Mouse (Mus musculus) MEL (cell line): ENCODE measurements around the gene Lrrn4cl. TPM values are rescaled to one million over a fixed set of nuclear protein-coding genes. Genes with fewer than 3 reads are reported as not detected.
A peak's percentile ranks its signal among the peaks of the same experiment; 100 is the strongest.

Source experiments
- DNase-seq: peaks from one replicate; pipeline ENCODE4 v3.0.0; 2011; ENCODE audit warnings: low read depth, low spot score
- H3K27ac ChIP-seq: 2 replicates; pipeline ENCODE4 v1.5.1; 2012; ENCODE audit warnings: low read depth, mild to moderate bottlenecking, control low read depth, low read length, moderate library complexity; ENCODE audit not compliant: control insufficient read depth
- H3K27me3 ChIP-seq, 2 experiments: fragments of 150-350 bp in 1 of 2; sonication (generic) in 1 of 2; 2 replicates each; pipeline ENCODE4 v1.6.1; 2012; ENCODE audit warnings: low read length in 2 of 2, mild to moderate bottlenecking in 2 of 2, improper control_type of control experiment in 1 of 2, moderate library complexity in 1 of 2; ENCODE audit not compliant: insufficient read depth in 2 of 2, control insufficient read depth in 1 of 2
- H3K36me3 ChIP-seq, 2 experiments: 2 replicates each; pipeline ENCODE4 v1.6.1; 2012 to 2014; ENCODE audit warnings: low read length in 2 of 2, improper control_type of control experiment in 1 of 2, inconsistent platforms in 1 of 2, mild to moderate bottlenecking in 1 of 2; ENCODE audit not compliant: insufficient read depth in 2 of 2, control insufficient read depth in 1 of 2
- H3K4me1 ChIP-seq, 2 experiments: fragments of 150-350 bp in 1 of 2; sonication (generic) in 1 of 2; 2 replicates each; pipeline ENCODE4 v1.6.1; 2012; ENCODE audit warnings: low read length in 2 of 2, improper control_type of control experiment in 1 of 2, mild to moderate bottlenecking in 1 of 2; ENCODE audit not compliant: insufficient read depth in 2 of 2, control insufficient read depth in 1 of 2
- H3K4me3 ChIP-seq, 2 experiments: fragments of 150-350 bp in 1 of 2; sonication (generic) in 1 of 2; 2 replicates each; pipeline ENCODE4 v1.5.1; 2012; ENCODE audit warnings: low read depth in 2 of 2, low read length in 2 of 2, mild to moderate bottlenecking in 2 of 2, moderate library complexity in 2 of 2, control low read depth in 1 of 2, improper control_type of control experiment in 1 of 2; ENCODE audit not compliant: control insufficient read depth in 1 of 2, insufficient read depth in 1 of 2
- H3K79me2 ChIP-seq: 2 replicates; pipeline ENCODE4 v1.6.1; 2012; ENCODE audit warnings: mild to moderate bottlenecking, low read length, moderate library complexity; ENCODE audit not compliant: control insufficient read depth, poor library complexity, insufficient read depth
- H3K9ac ChIP-seq: 2 replicates; pipeline ENCODE4 v1.6.1; 2012; ENCODE audit warnings: low read depth, mild to moderate bottlenecking, control low read depth, low read length, moderate library complexity; ENCODE audit not compliant: control insufficient read depth, poor library complexity, severe bottlenecking
- H3K9me3 ChIP-seq: fragments of 150-350 bp; sonication (generic); replicated peaks from 2 replicates; pipeline ENCODE4 v1.6.1; 2012; ENCODE audit warnings: mild to moderate bottlenecking, low read length, improper control_type of control experiment, moderate library complexity; ENCODE audit not compliant: insufficient read depth
- BHLHE40 ChIP-seq: IDR thresholded peaks from 2 replicates; pipeline ENCODE4 v1.6.1; 2012; ENCODE audit warnings: low read depth, mild to moderate bottlenecking, inconsistent platforms, low read length, improper control_type of control experiment, borderline replicate concordance
- CHD2 ChIP-seq: IDR thresholded peaks from 2 replicates; pipeline ENCODE4 v1.6.1; 2011; ENCODE audit warnings: low read length, improper control_type of control experiment
- CTCF ChIP-seq, 3 experiments: IDR thresholded peaks in 2 of 3; conservative IDR thresholded peaks in 1 of 3; 2 replicates each; pipeline ENCODE4 v1.5.1; 2011 to 2012; ENCODE audit warnings: low read length in 3 of 3, low read depth in 2 of 3, mild to moderate bottlenecking in 2 of 3, improper control_type of control experiment in 1 of 3, inconsistent platforms in 1 of 3, mixed read lengths in 1 of 3, moderate library complexity in 1 of 3; ENCODE audit not compliant: control insufficient read depth in 1 of 3, insufficient read depth in 1 of 3, poor library complexity in 1 of 3, severe bottlenecking in 1 of 3
- EP300 ChIP-seq, 2 experiments: IDR thresholded peaks; 2 replicates each; pipeline ENCODE4 v1.6.1; 2011; ENCODE audit warnings: improper control_type of control experiment in 2 of 2, low read length in 2 of 2, low read depth in 1 of 2, mild to moderate bottlenecking in 1 of 2
- GABPA ChIP-seq: IDR thresholded peaks from 2 replicates; pipeline ENCODE4 v1.6.1; 2012; ENCODE audit warnings: low read depth, mild to moderate bottlenecking, inconsistent platforms, low read length, improper control_type of control experiment, moderate library complexity
- HCFC1 ChIP-seq: IDR thresholded peaks from 2 replicates; pipeline ENCODE4 v1.6.1; 2012; ENCODE audit warnings: low read depth, mild to moderate bottlenecking, inconsistent platforms, low read length, improper control_type of control experiment, moderate library complexity
- KAT2A ChIP-seq: conservative IDR thresholded peaks from 2 replicates; pipeline ENCODE4 v1.6.1; 2012; ENCODE audit warnings: low read depth, low read length, improper control_type of control experiment, inconsistent platforms
- MAX ChIP-seq: IDR thresholded peaks from 2 replicates; pipeline ENCODE4 v1.6.1; 2011; ENCODE audit warnings: low read length, improper control_type of control experiment
- MAZ ChIP-seq: IDR thresholded peaks from 2 replicates; pipeline ENCODE4 v1.6.1; 2012; ENCODE audit warnings: low read depth, mild to moderate bottlenecking, inconsistent platforms, low read length, improper control_type of control experiment
- MEF2A ChIP-seq: IDR thresholded peaks from 2 replicates; pipeline ENCODE4 v1.6.1; 2014; ENCODE audit warnings: low read depth, mild to moderate bottlenecking, inconsistent platforms, low read length, improper control_type of control experiment; ENCODE audit not compliant: poor library complexity, insufficient replicate concordance, severe bottlenecking; ENCODE audit errors: extremely low read depth
- MXI1 ChIP-seq: IDR thresholded peaks from 2 replicates; pipeline ENCODE4 v1.6.1; 2011; ENCODE audit warnings: mild to moderate bottlenecking, low read depth, low read length, improper control_type of control experiment
- MYC ChIP-seq: IDR thresholded peaks from 2 replicates; pipeline ENCODE4 v1.6.1; 2011; ENCODE audit warnings: low read depth, mild to moderate bottlenecking, low read length, improper control_type of control experiment, moderate library complexity
- NELFE ChIP-seq: IDR thresholded peaks from 2 replicates; pipeline ENCODE4 v1.6.1; 2011; ENCODE audit warnings: low read depth, low read length, improper control_type of control experiment
- NRF1 ChIP-seq: IDR thresholded peaks from 2 replicates; pipeline ENCODE4 v1.6.1; 2014; ENCODE audit warnings: low read depth, mild to moderate bottlenecking, inconsistent platforms, low read length, improper control_type of control experiment, moderate library complexity; ENCODE audit not compliant: poor library complexity, insufficient read depth, severe bottlenecking
- POLR2AphosphoS2 ChIP-seq: IDR thresholded peaks from 2 replicates; pipeline ENCODE4 v1.6.1; 2011; ENCODE audit warnings: low read length, improper control_type of control experiment
- RAD21 ChIP-seq: IDR thresholded peaks from 2 replicates; pipeline ENCODE4 v1.6.1; 2011; ENCODE audit warnings: mild to moderate bottlenecking, low read depth, low read length, improper control_type of control experiment
- RCOR1 ChIP-seq: IDR thresholded peaks from 2 replicates; pipeline ENCODE4 v1.6.1; 2012; ENCODE audit warnings: low read depth, mild to moderate bottlenecking, inconsistent platforms, low read length, improper control_type of control experiment
- SIN3A ChIP-seq: IDR thresholded peaks from 2 replicates; pipeline ENCODE4 v1.6.1; 2012; ENCODE audit warnings: low read length, improper control_type of control experiment, inconsistent platforms
- SMC3 ChIP-seq: IDR thresholded peaks from 2 replicates; pipeline ENCODE4 v1.6.1; 2011; ENCODE audit warnings: low read depth, low read length, improper control_type of control experiment
- TAL1 ChIP-seq: IDR thresholded peaks from 2 replicates; pipeline ENCODE4 v1.6.1; 2012; ENCODE audit warnings: mild to moderate bottlenecking, inconsistent platforms, low read length, moderate library complexity, mixed read lengths
- TBP ChIP-seq: IDR thresholded peaks from 2 replicates; pipeline ENCODE4 v1.8.0; 2011; ENCODE audit warnings: low read depth, low read length, improper control_type of control experiment
- TCF12 ChIP-seq: IDR thresholded peaks from 2 replicates; pipeline ENCODE4 v1.6.1; 2014; ENCODE audit warnings: low read depth, mild to moderate bottlenecking, inconsistent platforms, low read length, improper control_type of control experiment, moderate library complexity
- USF2 ChIP-seq, 2 experiments: IDR thresholded peaks; 2 replicates each; pipeline ENCODE4 v1.6.1; 2011 to 2012; ENCODE audit warnings: improper control_type of control experiment in 2 of 2, low read length in 2 of 2, borderline replicate concordance in 1 of 2, inconsistent platforms in 1 of 2, low read depth in 1 of 2, mild to moderate bottlenecking in 1 of 2; ENCODE audit not compliant: insufficient read depth in 1 of 2
- ZC3H11A ChIP-seq: IDR thresholded peaks from 2 replicates; pipeline ENCODE4 v1.6.1; 2012; ENCODE audit warnings: low read depth, mild to moderate bottlenecking, inconsistent platforms, low read length, improper control_type of control experiment
- ZKSCAN1 ChIP-seq: IDR thresholded peaks from 2 replicates; pipeline ENCODE4 v1.6.1; 2012; ENCODE audit warnings: low read depth, mild to moderate bottlenecking, inconsistent platforms, low read length, improper control_type of control experiment, moderate library complexity
- ZMIZ1 ChIP-seq: IDR thresholded peaks from 2 replicates; pipeline ENCODE4 v1.6.1; 2012; ENCODE audit warnings: low read depth, mild to moderate bottlenecking, inconsistent platforms, low read length, improper control_type of control experiment, moderate library complexity
- ZNF384 ChIP-seq: IDR thresholded peaks from 2 replicates; pipeline ENCODE4 v1.6.1; 2012; ENCODE audit warnings: low read depth, mild to moderate bottlenecking, inconsistent platforms, low read length, improper control_type of control experiment
- polyA plus RNA-seq, 2 experiments: library from polyadenylated mRNA; stranded (reverse) in 1 of 2; unstranded in 1 of 2; fragments of >175 nt in 1 of 2; fragments of >200 nt in 1 of 2; gene quantifications; 2 replicates each; pipeline versions ENCODE4 v1.2.1 to v1.2.4; 2012; ENCODE audit warnings: low replicate concordance in 2 of 2, low read depth in 1 of 2; ENCODE audit not compliant: insufficient read length in 2 of 2, insufficient read depth in 1 of 2, missing spikeins in 1 of 2
- total RNA-seq: library from RNA; depleted of rRNA; stranded (reverse); fragments of 300-350 nt; gene quantifications from 2 replicates; pipeline ENCODE4 v1.2.3, GENCODE M21; 2012

Lrrn4cl gene
- total and polyA plus RNA-seq, 3 experiments, result 0.15 to 0.54 TPM; not detected in 1

- no peak for TF ChIP-seq SIN3A
- no peak for TF ChIP-seq GABPA
- no peak for TF ChIP-seq TCF12
- TF ChIP-seq CTCF (IDR thresholded peaks at IDR 0.05 in 2 of 3, conservative IDR thresholded peaks at IDR 0.05 in 1 of 3; ENCODE audit: control insufficient read depth in 1 of 3, insufficient read depth in 1 of 3, low read depth in 2 of 3, low read length in 3 of 3, poor library complexity in 1 of 3, severe bottlenecking in 1 of 3), result no peak
- no peak for TF ChIP-seq KAT2A
- no peak for TF ChIP-seq ZMIZ1
- no peak for TF ChIP-seq HCFC1
- no peak; a peak in 1 of 4 replicates for TF ChIP-seq EP300 (IDR thresholded peaks at IDR 0.05; ENCODE audit: low read depth in 1 of 2, low read length in 2 of 2)
- no peak for TF ChIP-seq BHLHE40
- no peak for TF ChIP-seq MXI1
- TF ChIP-seq MAZ, result no peak
- no peak for TF ChIP-seq RCOR1
- no peak for TF ChIP-seq ZKSCAN1
- no peak for TF ChIP-seq TBP
- TF ChIP-seq TAL1, result no peak
- TF ChIP-seq POLR2AphosphoS2, result no peak
- TF ChIP-seq CHD2, result no peak
- Histone ChIP-seq H3K9me3 (no peaks in the 10 kb centered on the region), H3K4me3 (peak overlapping the region; percentile 69 to 94), H3K4me1 (peaks cover 10 to 21% of the 10 kb centered on the region in 2 experiments; a peak in 3 of 4 replicates), H3K36me3 (peaks cover 8 to 26% of the 10 kb centered on the region in 2 experiments), H3K27me3 (no peaks in the 10 kb centered on the region), H3K9ac (peak overlapping the region; percentile 82), H3K27ac (peak overlapping the region; percentile 74), H3K79me2 (peaks cover 15% of the 10 kb centered on the region)
- DNase-seq, result no peak
These were observed 20.3 kb downstream of the Lrrn4cl start for GRCm38 (mm10) chr19:8870838-8871237.

GRCm38 (mm10) chr19:8871267-8872186, 21.0 kb downstream of the Lrrn4cl start, which contains the start of gene Ubxn1:
Gene Ubxn1, plus strand, starts transcription at chr19:8871496.
- Histone ChIP-seq H3K27me3 (no peaks in the 10 kb centered on the region), H3K9me3 (no peaks in the 10 kb centered on the region), H3K4me1 (peaks cover 10 to 21% of the 10 kb centered on the region in 2 experiments; a peak in 3 of 4 replicates), H3K9ac (peak within 1 kb of the TSS; percentile 98), H3K27ac (peak within 1 kb of the TSS; percentile 74), H3K4me3 (peak within 1 kb of the TSS; percentile 73 to 94), H3K79me2 (peaks cover 15% of the 10 kb centered on the region), H3K36me3 (peaks cover 8 to 26% of the 10 kb centered on the region in 2 experiments)
- DNase-seq, result peak; percentile 99
- TF ChIP-seq SMC3 (no peak), MAX (peak; percentile 99), CHD2 (no peak), USF2 (IDR thresholded peaks at IDR 0.05; ENCODE audit: borderline replicate concordance in 1 of 2, insufficient read depth in 1 of 2, low read depth in 1 of 2, low read length in 2 of 2) (peak; percentile 88 to 96), TBP (peak; percentile 64; the same call in 1 of the 2 replicates), NRF1 (0 out of 2 replicates have a peak, but pooled peaks have one; percentile 37), EP300 (IDR thresholded peaks at IDR 0.05; ENCODE audit: low read depth in 1 of 2, low read length in 2 of 2) (peak in 1 of 2 experiments; percentile 59; a peak in 2 of 4 replicates), RAD21 (no peak), ZC3H11A (no peak), MXI1 (peak; percentile 92), NELFE (peak; percentile 75), ZNF384 (peak; percentile 3; the same call in 1 of the 2 replicates), ZMIZ1 (0 out of 2 replicates have a peak, but pooled peaks have one; percentile 53), MEF2A (peak; percentile 62; the same call in 1 of the 2 replicates), MAZ (peak; percentile 99), POLR2AphosphoS2 (peak; percentile 65; the same call in 1 of the 2 replicates), MYC (peak; percentile 83)
